Mouse (Mus musculus): Measurements from ENCODE around the gene Plch2. TPM values are rescaled to one million over a fixed set of nuclear protein-coding genes. Genes with fewer than 3 reads are reported as not detected.
A peak's percentile ranks its signal among the peaks of the same experiment; 100 is the strongest.

Plch2 gene
- total and polyA plus RNA-seq, 3 experiments, result 0.85 to 1.1 TPM; not detected in 1

GRCm38 (mm10) chr4:155019336-155019847 is 37.2 kb downstream of the Plch2 start:
- DNase-seq (ENCODE audit: low read depth, low spot score), result peak; percentile 14
- Histone ChIP-seq H3K27me3 (ENCODE audit: control insufficient read depth in 1 of 2, insufficient read depth in 2 of 2, low read length in 2 of 2) (0 out of 4 replicates have a peak, but pooled peaks cover 0 to 1% of the 10 kb centered on the region in 2 experiments), H3K9ac (ENCODE audit: control insufficient read depth, low read depth, low read length, poor library complexity, severe bottlenecking) (no peak overlapping the region)

GRCm38 (mm10) chr4:155018601-155019335 is 37.8 kb downstream of the Plch2 start:
- no peak for TF ChIP-seq SMC3 (IDR thresholded peaks at IDR 0.05; ENCODE audit: low read depth, low read length)
- no peak for TF ChIP-seq POLR2AphosphoS5 (IDR thresholded peaks at IDR 0.05; ENCODE audit: borderline replicate concordance, low read depth, low read length)
- TF ChIP-seq GATA1 (IDR thresholded peaks at IDR 0.05; ENCODE audit: low read depth, low read length), result no peak
- TF ChIP-seq SIN3A (IDR thresholded peaks at IDR 0.05; ENCODE audit: low read length), result no peak
- no peak for TF ChIP-seq MAX (IDR thresholded peaks at IDR 0.05; ENCODE audit: low read length)
- TF ChIP-seq ZC3H11A (IDR thresholded peaks at IDR 0.05; ENCODE audit: low read depth, low read length), result no peak
- no peak for TF ChIP-seq MEF2A (IDR thresholded peaks at IDR 0.05; ENCODE audit: extremely low read depth, insufficient replicate concordance, low read depth, low read length, poor library complexity, severe bottlenecking)
- no peak for TF ChIP-seq ELF1 (IDR thresholded peaks at IDR 0.05; ENCODE audit: low read depth, low read length)
- no peak for TF ChIP-seq KAT2A (conservative IDR thresholded peaks at IDR 0.05; ENCODE audit: low read depth, low read length)
- no peak for TF ChIP-seq USF2 (IDR thresholded peaks at IDR 0.05; ENCODE audit: borderline replicate concordance in 1 of 2, insufficient read depth in 1 of 2, low read depth in 1 of 2, low read length in 2 of 2)
- no peak for TF ChIP-seq EP300 (IDR thresholded peaks at IDR 0.05; ENCODE audit: low read depth in 1 of 2, low read length in 2 of 2)
- no peak for TF ChIP-seq CTCF (IDR thresholded peaks at IDR 0.05 in 2 of 3, conservative IDR thresholded peaks at IDR 0.05 in 1 of 3; ENCODE audit: control insufficient read depth in 1 of 3, insufficient read depth in 1 of 3, low read depth in 2 of 3, low read length in 3 of 3, poor library complexity in 1 of 3, severe bottlenecking in 1 of 3)
- TF ChIP-seq TBP (IDR thresholded peaks at IDR 0.05; ENCODE audit: low read depth, low read length), result no peak
- TF ChIP-seq MXI1 (IDR thresholded peaks at IDR 0.05; ENCODE audit: low read depth, low read length), result no peak
- no peak for TF ChIP-seq ZMIZ1 (IDR thresholded peaks at IDR 0.05; ENCODE audit: low read depth, low read length)
- no peak for TF ChIP-seq RCOR1 (IDR thresholded peaks at IDR 0.05; ENCODE audit: low read depth, low read length)
- no peak for TF ChIP-seq TCF12 (IDR thresholded peaks at IDR 0.05; ENCODE audit: low read depth, low read length)
- H3K27me3 ChIP-seq (ENCODE audit: control insufficient read depth in 1 of 2, insufficient read depth in 2 of 2, low read length in 2 of 2), result 0 out of 4 replicates have a peak, but pooled peaks cover 0 to 1% of the 10 kb centered on the region in 2 experiments
- no peak overlapping the region for H3K27ac ChIP-seq (ENCODE audit: control insufficient read depth, low read depth, low read length)
- no peaks in the 10 kb centered on the region for H3K9me3 ChIP-seq (replicated peaks; ENCODE audit: insufficient read depth, low read length)
- no peaks in the 10 kb centered on the region for H3K36me3 ChIP-seq (ENCODE audit: control insufficient read depth in 1 of 2, insufficient read depth in 2 of 2, low read length in 2 of 2)
- H3K9ac ChIP-seq (ENCODE audit: control insufficient read depth, low read depth, low read length, poor library complexity, severe bottlenecking), result no peak overlapping the region
- DNase-seq (ENCODE audit: low read depth, low spot score), result peak; percentile 38
- no peaks in the 10 kb centered on the region for H3K4me1 ChIP-seq (ENCODE audit: control insufficient read depth in 1 of 2, insufficient read depth in 2 of 2, low read length in 2 of 2)
- H3K79me2 ChIP-seq (ENCODE audit: control insufficient read depth, insufficient read depth, low read length, poor library complexity), result no peaks in the 10 kb centered on the region
- H3K4me3 ChIP-seq (ENCODE audit: control insufficient read depth in 1 of 2, insufficient read depth in 1 of 2, low read depth in 2 of 2, low read length in 2 of 2), result no peak overlapping the region

More at GRCm38 (mm10) chr4:155019336-155019847, 37.2 kb downstream of the Plch2 start:
- no peaks in the 10 kb centered on the region for H3K4me1 ChIP-seq (ENCODE audit: control insufficient read depth in 1 of 2, insufficient read depth in 2 of 2, low read length in 2 of 2)
- H3K4me3 ChIP-seq (ENCODE audit: control insufficient read depth in 1 of 2, insufficient read depth in 1 of 2, low read depth in 2 of 2, low read length in 2 of 2), result no peak overlapping the region
- H3K27ac ChIP-seq (ENCODE audit: control insufficient read depth, low read depth, low read length), result no peak overlapping the region
- H3K36me3 ChIP-seq (ENCODE audit: control insufficient read depth in 1 of 2, insufficient read depth in 2 of 2, low read length in 2 of 2), result no peaks in the 10 kb centered on the region
- no peaks in the 10 kb centered on the region for H3K9me3 ChIP-seq (replicated peaks; ENCODE audit: insufficient read depth, low read length)
- H3K79me2 ChIP-seq (ENCODE audit: control insufficient read depth, insufficient read depth, low read length, poor library complexity), result no peaks in the 10 kb centered on the region
- TF ChIP-seq CHD1 (IDR thresholded peaks at IDR 0.05; ENCODE audit: low read depth, low read length) (no peak), MEF2A (IDR thresholded peaks at IDR 0.05; ENCODE audit: extremely low read depth, insufficient replicate concordance, low read depth, low read length, poor library complexity, severe bottlenecking) (no peak)
